Mouse (Mus musculus) E14TG2a.4 (cell line): ENCODE data around the gene Fan1.

Source experiments
- CTCF ChIP-seq: conservative IDR thresholded peaks from 2 replicates; pipeline ENCODE4 v1.5.1; 2014; ENCODE audit warnings: low read length
- NANOG ChIP-seq: IDR thresholded peaks from 2 replicates; pipeline ENCODE4 v1.6.1; 2014; ENCODE audit warnings: borderline replicate concordance, low read length, mixed read lengths
- POU5F1 ChIP-seq: IDR thresholded peaks from 2 replicates; pipeline ENCODE4 v1.6.1; 2014; ENCODE audit warnings: low read length, borderline replicate concordance

- no peak for TF ChIP-seq CTCF
- no peak for TF ChIP-seq POU5F1
- no peak for TF ChIP-seq NANOG
These were observed 42.6 kb downstream of the Fan1 start for GRCm38 (mm10) chr7:64331309-64331708.
